Mouse (Mus musculus): ENCODE data around the gene Rdm1.

Rdm1 gene

GRCm38 (mm10) chr11:101681968-101682367 lies 55.0 kb downstream of the Rdm1 start:
- DNase-seq: no peak

- DNase-seq: no peak
These were observed 55.5 kb downstream of the Rdm1 start for GRCm38 (mm10) chr11:101682410-101682960.

Data from thymus, postnatal 25 days (tissue).